Mouse (Mus musculus): ENCODE measurements around the gene Pld3.

- TF ChIP-seq KAT2A (conservative IDR thresholded peaks at IDR 0.05; ENCODE audit: low read depth, low read length), result no peak; the same call in 1 of the 2 replicates
- peak; percentile 84 to 99 for TF ChIP-seq POLR2A (IDR thresholded peaks at IDR 0.05; ENCODE audit: control insufficient read depth in 1 of 2, insufficient read depth in 1 of 2, low read depth in 1 of 2, low read length in 2 of 2, poor library complexity in 1 of 2)
- TF ChIP-seq ZNF384 (IDR thresholded peaks at IDR 0.05; ENCODE audit: low read depth, low read length), result no peak
- TF ChIP-seq CTCF (IDR thresholded peaks at IDR 0.05 in 2 of 3, conservative IDR thresholded peaks at IDR 0.05 in 1 of 3; ENCODE audit: control insufficient read depth in 1 of 3, insufficient read depth in 1 of 3, low read depth in 2 of 3, low read length in 3 of 3, poor library complexity in 1 of 3, severe bottlenecking in 1 of 3), result peak in 2 of 3 experiments; percentile 48 to 79; a peak in 4 of 6 replicates
- no peak for TF ChIP-seq TAL1 (IDR thresholded peaks at IDR 0.05; ENCODE audit: low read length)
- 0 out of 2 replicates have a peak, but pooled peaks have one; percentile 5 for TF ChIP-seq RCOR1 (IDR thresholded peaks at IDR 0.05; ENCODE audit: low read depth, low read length)
- no peak for TF ChIP-seq MYB (IDR thresholded peaks at IDR 0.05; ENCODE audit: low read depth, low read length)
- TF ChIP-seq EP300 (IDR thresholded peaks at IDR 0.05; ENCODE audit: low read depth in 1 of 2, low read length in 2 of 2), result no peak; a peak in 1 of 4 replicates
- TF ChIP-seq GABPA (IDR thresholded peaks at IDR 0.05; ENCODE audit: low read depth, low read length), result no peak
These were observed 66.0 kb downstream of the Pld3 start, which contains the start of gene Sertad1 for GRCm38 (mm10) chr7:27486770-27487697.
